12 mouse cellular contexts compared by ENCODE assay signal in genomic region chr17:88581511-88582021, GRCm38 (mm10). TPM values are rescaled to one million over a fixed set of nuclear protein-coding genes. Genes with fewer than 3 reads are reported as not detected.
A peak's percentile ranks its signal among the peaks of the same experiment; 100 is the strongest.
DNase-seq lines count a peak whose midpoint lies in the region; ATAC-seq and TF ChIP-seq lines count a peak whose summit lies in the region.
"Had no signal": no experiment of that assay in that cellular context is flagged by ENCODE, and none has a peak within 500 bp of the region (broad histone marks: within the 10 kb centered on the region; RNA-seq: fewer than 3 reads in every experiment).

No protein-coding gene starts in this region.

- TF ChIP-seq CTCF in gastrocnemius, adult 2 months (IDR thresholded peaks at IDR 0.05), result no peak

- H3K27ac ChIP-seq in gastrocnemius, adult 2 months, result peak overlapping the region; percentile 49
- H3K27ac ChIP-seq: liver, embryonic 14.5 days had no signal

- H3K4me3 ChIP-seq in gastrocnemius, adult 2 months, result no peak overlapping the region
- H3K4me3 ChIP-seq: myocyte had no signal

- DNase-seq in gastrocnemius, adult 2 months, result no peak
- no peak for DNase-seq in gastrocnemius, postnatal 36 days
- DNase-seq in spleen, adult 12 weeks (ENCODE audit: low spot score), result peak; percentile 22
- no peak for DNase-seq in spleen, postnatal 4 days (ENCODE audit: low spot score in 2 of 2)
- DNase-seq in natural killer cell, adult 2 months (ENCODE audit: low spot score in 2 of 2), result peak; percentile 1 to 29
- peak; percentile 55 for DNase-seq in thymus, postnatal 4 days
- no peak for DNase-seq in urinary bladder, postnatal 36 days (ENCODE audit: low spot score in 2 of 2)
- DNase-seq: cerebellum, postnatal 10 days had no signal

- no peak for ATAC-seq in megakaryocyte-erythroid progenitor cell, adult 5-6 weeks (replicated peaks; ENCODE audit: low FRiP score, low TSS enrichment, poor library complexity, severe bottlenecking)

- intact Hi-C loops in gastrocnemius, adult 2 months (cut with DNase I), result no loop called here
- intact Hi-C loops in gastrocnemius, postnatal 36 days (cut with DNase I), result no loop called here

RNA-seq across cellular contexts. Expression of gene Ston1, which starts 15.9 kb away (rescaled TPM):
- 10 to 100 TPM in 1 of 2 experiments, 1 to 10 TPM in 1; 5.4 to 14.2 TPM for total RNA-seq in gastrocnemius, adult 2 months (2021)
- 1 to 10 TPM; 6.0 to 6.1 TPM for total RNA-seq in gastrocnemius, postnatal 36 days (2021)
- 1.2 TPM in 1 of 2 replicates, not detected in the other for total RNA-seq in megakaryocyte-erythroid progenitor cell, adult 5-6 weeks (2014; fragmentation: Nextera tagmentation)
- total RNA-seq in megakaryocyte-erythroid progenitor cell, adult 5-6 weeks (2017), result not detected in 2 replicates
- total RNA-seq: granulocyte monocyte progenitor cell, adult 5-6 weeks had no signal

RNA-seq across cellular contexts. Expression of gene Ppp1r21, which starts 51.6 kb away (rescaled TPM):
- 1 to 10 TPM; 4.5 to 5.8 TPM for total RNA-seq in gastrocnemius, adult 2 months (2021)
- 1 to 10 TPM; 4.5 to 4.7 TPM for total RNA-seq in gastrocnemius, postnatal 36 days (2021)
- total RNA-seq in megakaryocyte-erythroid progenitor cell, adult 5-6 weeks (2014; fragmentation: Nextera tagmentation), result 46.2 and 47.1 TPM in 2 replicates
- 28.0 and 29.1 TPM in 2 replicates for total RNA-seq in megakaryocyte-erythroid progenitor cell, adult 5-6 weeks (2017)

Comparison
In these comparisons a context has a peak if more than half of its experiments do, and no peak if none do; other contexts are left out.
1. DNase-seq: peak in spleen, adult 12 weeks (single experiment), natural killer cell, adult 2 months (2 of 2) and thymus, postnatal 4 days (single experiment); none in gastrocnemius, adult 2 months (single experiment), gastrocnemius, postnatal 36 days (0 of 2), spleen, postnatal 4 days (0 of 2) and urinary bladder, postnatal 36 days (0 of 2).
2. RNA of gene Ppp1r21, which starts 51.6 kb away (total RNA-seq): 28.0 to 47.1 TPM in megakaryocyte-erythroid progenitor cell, adult 5-6 weeks; 4.5 to 5.8 TPM in gastrocnemius, adult 2 months and 4.5 to 4.7 TPM in gastrocnemius, postnatal 36 days; every median in the first group is over 4 times any median in the second.